Mouse (Mus musculus): ENCODE data around the gene Bach2. TPM values are rescaled to one million over a fixed set of nuclear protein-coding genes. Genes with fewer than 3 reads are reported as not detected.

Bach2 gene
- polyA plus RNA-seq, 1 experiment from 2014 or later: 29.9 TPM

DNA sequence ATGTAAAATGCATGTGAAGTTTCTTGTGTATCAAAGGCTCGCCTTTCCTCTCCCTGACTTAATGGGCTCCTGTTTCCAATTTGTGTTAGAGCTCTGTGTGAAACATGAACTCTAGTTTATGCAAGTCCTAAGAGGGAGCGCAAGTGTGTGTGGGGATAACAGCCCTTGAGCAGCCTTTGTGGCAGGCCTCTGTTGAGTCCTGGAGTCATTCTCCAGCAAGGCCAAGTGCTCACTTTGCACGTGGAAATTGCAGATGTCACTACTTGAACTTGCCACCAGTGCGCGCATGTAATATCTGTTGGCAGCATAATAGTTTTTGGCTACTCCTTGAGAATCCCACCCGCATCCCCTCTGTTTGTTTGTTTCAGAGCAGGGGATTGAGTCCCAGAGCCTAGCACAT is 28.1 kb downstream of the Bach2 start:
- 79% methylated on average over 6 of the region's 6 CpGs for WGBS
- no peak overlapping the region for H3K9ac ChIP-seq (ENCODE audit: low read length)
- H3K4me3 ChIP-seq (ENCODE audit: low read depth, low read length): no peak overlapping the region
- ATAC-seq (ENCODE audit: insufficient read depth, low FRiP score, low TSS enrichment) (no peak), DNase-seq (ENCODE audit: low spot score) (no peak)
- H3K36me3 ChIP-seq (ENCODE audit: control insufficient read depth, insufficient read depth, low read length): no peaks in the 10 kb centered on the region
- no peaks in the 10 kb centered on the region for H3K4me1 ChIP-seq (ENCODE audit: control insufficient read depth, insufficient read depth, low read length)
- no peak overlapping the region for H3K4me2 ChIP-seq (ENCODE audit: low read depth)
- no peak overlapping the region for H3K27ac ChIP-seq (ENCODE audit: low read depth, low read length)
- H3K9me3 ChIP-seq (ENCODE audit: control insufficient read depth, low read length): no peaks in the 10 kb centered on the region
- no peaks in the 10 kb centered on the region for H3K27me3 ChIP-seq (ENCODE audit: control insufficient read depth, insufficient read depth, low read length)

GRCm38 (mm10) chr4:32268042-32268441 is 29.4 kb downstream of the Bach2 start:
- no peak for DNase-seq (ENCODE audit: low spot score)
- Histone ChIP-seq H3K9me3 (ENCODE audit: control insufficient read depth, low read length) (no peaks in the 10 kb centered on the region), H3K4me1 (ENCODE audit: control insufficient read depth, insufficient read depth, low read length) (no peaks in the 10 kb centered on the region), H3K9ac (ENCODE audit: low read length) (no peak overlapping the region), H3K27ac (ENCODE audit: low read depth, low read length) (no peak overlapping the region), H3K4me2 (ENCODE audit: low read depth) (no peak overlapping the region), H3K27me3 (ENCODE audit: control insufficient read depth, insufficient read depth, low read length) (no peaks in the 10 kb centered on the region), H3K4me3 (ENCODE audit: low read depth, low read length) (no peak overlapping the region), H3K36me3 (ENCODE audit: control insufficient read depth, insufficient read depth, low read length) (no peaks in the 10 kb centered on the region)
- WGBS: 90% methylated on average over 1 of the region's 1 CpGs
- no peak for ATAC-seq (ENCODE audit: insufficient read depth, low FRiP score, low TSS enrichment)

DNA sequence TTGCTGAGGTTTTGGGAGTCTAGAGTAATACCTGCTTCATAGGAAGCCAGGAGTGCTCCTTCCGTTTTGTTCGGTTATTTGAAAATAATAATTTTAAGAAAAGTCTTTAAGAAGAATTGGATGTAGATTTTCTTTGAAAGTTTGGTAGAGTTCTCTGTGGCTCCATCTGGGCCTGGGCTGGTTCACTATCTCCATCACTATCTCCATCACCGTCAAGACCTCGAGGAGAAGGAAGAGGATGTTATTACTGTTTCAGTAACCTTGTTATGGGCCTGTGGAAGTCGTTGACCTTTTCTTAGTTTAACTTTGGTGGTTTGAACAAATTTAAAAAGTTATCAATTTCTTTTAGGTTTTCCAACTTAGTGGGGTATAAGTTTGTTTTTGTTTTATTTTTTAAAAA is 33.8 kb downstream of the Bach2 start:
- H3K27me3 ChIP-seq (ENCODE audit: control insufficient read depth, insufficient read depth, low read length): no peaks in the 10 kb centered on the region
- no peaks in the 10 kb centered on the region for H3K9me3 ChIP-seq (ENCODE audit: control insufficient read depth, low read length)
- H3K4me3 ChIP-seq (ENCODE audit: low read depth, low read length): no peak overlapping the region
- no peaks in the 10 kb centered on the region for H3K36me3 ChIP-seq (ENCODE audit: control insufficient read depth, insufficient read depth, low read length)
- no peak for ATAC-seq (ENCODE audit: insufficient read depth, low FRiP score, low TSS enrichment)
- no peak overlapping the region for H3K4me2 ChIP-seq (ENCODE audit: low read depth)
- H3K4me1 ChIP-seq (ENCODE audit: control insufficient read depth, insufficient read depth, low read length): no peaks in the 10 kb centered on the region
- no peak overlapping the region for H3K9ac ChIP-seq (ENCODE audit: low read length)
- WGBS: 79% methylated on average over 5 of the region's 5 CpGs
- H3K27ac ChIP-seq (ENCODE audit: low read depth, low read length): no peak overlapping the region
- no peak for DNase-seq (ENCODE audit: low spot score)

DNA sequence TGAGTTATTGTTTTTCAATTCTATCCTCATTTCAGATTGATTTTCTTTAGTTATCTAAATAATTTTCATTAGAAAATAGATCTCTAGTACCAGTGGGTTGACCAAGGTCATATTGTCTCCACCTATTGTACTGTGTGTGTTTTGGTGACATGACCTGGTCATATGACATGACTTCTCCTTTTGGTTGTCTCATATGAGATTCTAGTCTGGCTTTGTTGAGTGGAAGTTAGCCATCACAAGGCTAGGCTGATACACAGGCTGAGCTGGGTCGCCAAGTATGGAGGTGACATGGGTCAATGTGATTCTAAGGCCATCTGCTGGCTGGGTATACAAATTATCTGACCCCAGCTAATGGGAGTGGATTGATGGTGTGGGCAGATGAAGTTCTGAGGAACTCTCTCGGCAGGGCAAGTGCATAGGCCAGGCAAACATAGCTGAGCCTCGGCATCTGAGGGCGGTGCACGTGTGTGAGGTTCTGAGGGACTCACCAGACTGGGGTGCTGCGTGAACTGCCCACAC is 36.2 kb downstream of the Bach2 start:
- Histone ChIP-seq H3K36me3 (ENCODE audit: control insufficient read depth, insufficient read depth, low read length) (no peaks in the 10 kb centered on the region), H3K4me3 (ENCODE audit: low read depth, low read length) (no peak overlapping the region), H3K9me3 (ENCODE audit: control insufficient read depth, low read length) (no peaks in the 10 kb centered on the region), H3K4me1 (ENCODE audit: control insufficient read depth, insufficient read depth, low read length) (no peaks in the 10 kb centered on the region), H3K9ac (ENCODE audit: low read length) (no peak overlapping the region), H3K27me3 (ENCODE audit: control insufficient read depth, insufficient read depth, low read length) (no peaks in the 10 kb centered on the region), H3K4me2 (ENCODE audit: low read depth) (no peak overlapping the region), H3K27ac (ENCODE audit: low read depth, low read length) (no peak overlapping the region)
- ATAC-seq (ENCODE audit: insufficient read depth, low FRiP score, low TSS enrichment) (no peak), DNase-seq (ENCODE audit: low spot score) (no peak)
- 83% methylated on average over 6 of the region's 6 CpGs for WGBS

- no peaks in the 10 kb centered on the region for H3K27me3 ChIP-seq (ENCODE audit: control insufficient read depth, insufficient read depth, low read length)
- no peak for ATAC-seq (ENCODE audit: insufficient read depth, low FRiP score, low TSS enrichment)
- H3K9ac ChIP-seq (ENCODE audit: low read length): no peak overlapping the region
- 89% methylated on average over 1 of the region's 1 CpGs for WGBS
- no peaks in the 10 kb centered on the region for H3K36me3 ChIP-seq (ENCODE audit: control insufficient read depth, insufficient read depth, low read length)
- H3K4me3 ChIP-seq (ENCODE audit: low read depth, low read length): no peak overlapping the region
- H3K4me2 ChIP-seq (ENCODE audit: low read depth): no peak overlapping the region
- no peaks in the 10 kb centered on the region for H3K9me3 ChIP-seq (ENCODE audit: control insufficient read depth, low read length)
- no peak for DNase-seq (ENCODE audit: low spot score)
- no peak overlapping the region for H3K27ac ChIP-seq (ENCODE audit: low read depth, low read length)
- no peaks in the 10 kb centered on the region for H3K4me1 ChIP-seq (ENCODE audit: control insufficient read depth, insufficient read depth, low read length)
These were observed 41.2 kb downstream of the Bach2 start for GRCm38 (mm10) chr4:32279842-32280241.

- no peak overlapping the region for H3K4me3 ChIP-seq (ENCODE audit: low read depth, low read length)
- no peaks in the 10 kb centered on the region for H3K4me1 ChIP-seq (ENCODE audit: control insufficient read depth, insufficient read depth, low read length)
- 66% methylated on average over 6 of the region's 6 CpGs for WGBS
- ATAC-seq (ENCODE audit: insufficient read depth, low FRiP score, low TSS enrichment): no peak
- no peak overlapping the region for H3K4me2 ChIP-seq (ENCODE audit: low read depth)
- no peak for DNase-seq (ENCODE audit: low spot score)
- H3K36me3 ChIP-seq (ENCODE audit: control insufficient read depth, insufficient read depth, low read length): no peaks in the 10 kb centered on the region
- no peak overlapping the region for H3K27ac ChIP-seq (ENCODE audit: low read depth, low read length)
- no peak overlapping the region for H3K9ac ChIP-seq (ENCODE audit: low read length)
- no peaks in the 10 kb centered on the region for H3K9me3 ChIP-seq (ENCODE audit: control insufficient read depth, low read length)
- no peaks in the 10 kb centered on the region for H3K27me3 ChIP-seq (ENCODE audit: control insufficient read depth, insufficient read depth, low read length)
These were observed 41.8 kb downstream of the Bach2 start for GRCm38 (mm10) chr4:32280401-32280800.

GRCm38 (mm10) chr4:32281306-32281705 is 42.7 kb downstream of the Bach2 start:
- no peaks in the 10 kb centered on the region for H3K4me1 ChIP-seq (ENCODE audit: control insufficient read depth, insufficient read depth, low read length)
- DNase-seq (ENCODE audit: low spot score) (no peak), ATAC-seq (ENCODE audit: insufficient read depth, low FRiP score, low TSS enrichment) (no peak)
- 96% methylated on average over 6 of the region's 6 CpGs for WGBS
- H3K27me3 ChIP-seq (ENCODE audit: control insufficient read depth, insufficient read depth, low read length): no peaks in the 10 kb centered on the region
- no peaks in the 10 kb centered on the region for H3K9me3 ChIP-seq (ENCODE audit: control insufficient read depth, low read length)
- H3K9ac ChIP-seq (ENCODE audit: low read length): no peak overlapping the region
- H3K36me3 ChIP-seq (ENCODE audit: control insufficient read depth, insufficient read depth, low read length): no peaks in the 10 kb centered on the region
- no peak overlapping the region for H3K4me3 ChIP-seq (ENCODE audit: low read depth, low read length)
- H3K27ac ChIP-seq (ENCODE audit: low read depth, low read length): no peak overlapping the region
- H3K4me2 ChIP-seq (ENCODE audit: low read depth): no peak overlapping the region

- no peak for DNase-seq (ENCODE audit: low spot score)
- H3K4me2 ChIP-seq (ENCODE audit: low read depth): no peak overlapping the region
- 88% methylated on average over 8 of the region's 8 CpGs for WGBS
- H3K36me3 ChIP-seq (ENCODE audit: control insufficient read depth, insufficient read depth, low read length): no peaks in the 10 kb centered on the region
- H3K9ac ChIP-seq (ENCODE audit: low read length): no peak overlapping the region
- H3K27me3 ChIP-seq (ENCODE audit: control insufficient read depth, insufficient read depth, low read length): no peaks in the 10 kb centered on the region
- ATAC-seq (ENCODE audit: insufficient read depth, low FRiP score, low TSS enrichment): no peak
- H3K4me1 ChIP-seq (ENCODE audit: control insufficient read depth, insufficient read depth, low read length): peaks cover 5% of the 10 kb centered on the region; the same call in 1 of the 2 replicates
- H3K9me3 ChIP-seq (ENCODE audit: control insufficient read depth, low read length): no peaks in the 10 kb centered on the region
- H3K27ac ChIP-seq (ENCODE audit: low read depth, low read length): no peak overlapping the region
- no peak overlapping the region for H3K4me3 ChIP-seq (ENCODE audit: low read depth, low read length)
These were observed 47.8 kb downstream of the Bach2 start for GRCm38 (mm10) chr4:32286405-32286804.

GRCm38 (mm10) chr4:32288036-32288860 is 49.6 kb downstream of the Bach2 start:
- WGBS: 60% methylated on average over 11 of the region's 11 CpGs
- no peak for ATAC-seq (ENCODE audit: insufficient read depth, low FRiP score, low TSS enrichment)
- no peak overlapping the region for H3K4me2 ChIP-seq (ENCODE audit: low read depth)
- no peak for DNase-seq (ENCODE audit: low spot score)
- no peaks in the 10 kb centered on the region for H3K9me3 ChIP-seq (ENCODE audit: control insufficient read depth, low read length)
- H3K27ac ChIP-seq (ENCODE audit: low read depth, low read length): no peak overlapping the region
- no peak overlapping the region for H3K4me3 ChIP-seq (ENCODE audit: low read depth, low read length)
- H3K27me3 ChIP-seq (ENCODE audit: control insufficient read depth, insufficient read depth, low read length): no peaks in the 10 kb centered on the region
- H3K36me3 ChIP-seq (ENCODE audit: control insufficient read depth, insufficient read depth, low read length): no peaks in the 10 kb centered on the region
- no peak overlapping the region for H3K9ac ChIP-seq (ENCODE audit: low read length)
- H3K4me1 ChIP-seq (ENCODE audit: control insufficient read depth, insufficient read depth, low read length): peaks cover 7% of the 10 kb centered on the region; the same call in 1 of the 2 replicates

All from neural tube, embryonic 11.5 days (tissue).